Mouse (Mus musculus): Measurements from ENCODE around the gene Tmem102.

- no peak for TF ChIP-seq CTCF (IDR thresholded peaks at IDR 0.05; ENCODE audit: low read depth, low read length)
- no peak for TF ChIP-seq POLR2A (IDR thresholded peaks at IDR 0.05; ENCODE audit: insufficient read depth, low read length)
- no peak for TF ChIP-seq EP300 (IDR thresholded peaks at IDR 0.05; ENCODE audit: insufficient read depth, low read depth, low read length)
Observed at GRCm38 (mm10) chr11:69837604-69837951, 32.2 kb upstream of the Tmem102 start, which contains the start of gene Nlgn2.
